ENCODE assay signal across 10 mouse cellular contexts in the genomic region with DNA sequence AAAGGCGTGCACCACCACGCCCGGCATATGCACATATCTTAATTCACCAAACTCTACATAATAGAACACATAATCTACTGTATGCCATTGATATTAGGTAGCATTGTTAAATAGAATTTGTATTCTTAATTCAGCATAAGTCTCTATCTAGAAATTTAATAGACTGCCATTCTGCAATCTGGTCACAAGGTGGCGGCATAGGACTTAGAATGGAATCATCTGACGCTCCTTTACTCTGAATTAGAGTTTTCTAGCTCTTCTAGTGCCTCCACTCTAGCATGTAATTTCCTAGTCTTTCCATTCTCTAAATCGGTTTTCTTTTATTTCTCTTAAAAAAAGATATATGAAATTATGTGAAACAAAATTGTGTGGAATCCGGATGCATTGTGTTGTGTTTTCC. TPM values are rescaled to one million over a fixed set of nuclear protein-coding genes. Genes with fewer than 3 reads are reported as not detected.
DNase-seq lines count a peak whose midpoint lies in the region; ATAC-seq and TF ChIP-seq lines count a peak whose summit lies in the region.
"Had no signal": no experiment of that assay in that cellular context is flagged by ENCODE, and none has a peak within 500 bp of the region (broad histone marks: within the 10 kb centered on the region; RNA-seq: fewer than 3 reads in every experiment).

No protein-coding gene starts in this region.

- H3K4me2 ChIP-seq in hindbrain, embryonic 12.5 days (replicated peaks): no peak overlapping the region
- H3K4me2 ChIP-seq: embryonic facial prominence, embryonic 15.5 days had no signal

- H3K4me1 ChIP-seq in hindbrain, embryonic 10.5 days (replicated peaks): no peaks in the 10 kb centered on the region
- H3K4me1 ChIP-seq in hindbrain, embryonic 12.5 days: no peaks in the 10 kb centered on the region
- no peaks in the 10 kb centered on the region for H3K4me1 ChIP-seq in cortical plate, adult 2 months (ENCODE audit: control insufficient read depth, insufficient read depth, low read length)
- H3K4me1 ChIP-seq: embryonic facial prominence, embryonic 15.5 days had no signal

- H3K9ac ChIP-seq in hindbrain, embryonic 12.5 days: no peak overlapping the region
- H3K9ac ChIP-seq: embryonic facial prominence, embryonic 15.5 days had no signal

- H3K4me3 ChIP-seq in hindbrain, embryonic 10.5 days: no peak overlapping the region
- no peak overlapping the region for H3K4me3 ChIP-seq in hindbrain, embryonic 12.5 days
- no peak overlapping the region for H3K4me3 ChIP-seq in cortical plate, adult 2 months (ENCODE audit: insufficient read depth, low read length)
- H3K4me3 ChIP-seq: embryonic facial prominence, embryonic 15.5 days had no signal

- no peaks in the 10 kb centered on the region for H3K36me3 ChIP-seq in hindbrain, embryonic 10.5 days
- no peaks in the 10 kb centered on the region for H3K36me3 ChIP-seq in hindbrain, embryonic 12.5 days
- H3K36me3 ChIP-seq: embryonic facial prominence, embryonic 15.5 days had no signal

- no peak overlapping the region for H3K27ac ChIP-seq in hindbrain, embryonic 10.5 days
- H3K27ac ChIP-seq in hindbrain, embryonic 12.5 days: no peak overlapping the region
- no peak overlapping the region for H3K27ac ChIP-seq in cortical plate, adult 2 months (ENCODE audit: insufficient read depth, low read length)
- H3K27ac ChIP-seq: embryonic facial prominence, embryonic 15.5 days; macrophage had no signal

- ATAC-seq in hindbrain, embryonic 12.5 days (ENCODE audit: low FRiP score): no peak

- peak; percentile 45 for DNase-seq in hindbrain, embryonic 10.5 days (ENCODE audit: low spot score)
- DNase-seq in A20 (ENCODE audit: low read depth, low spot score) (peak; percentile 72), NIH3T3 (ENCODE audit: low read depth) (peak; percentile 87)
- peak; percentile 37 to 44 for DNase-seq in kidney, postnatal 4 days
- DNase-seq in neural tube, embryonic 10.5 days (ENCODE audit: extremely low spot score, low spot score): peak; percentile 41
- DNase-seq in urinary bladder, postnatal 4 days (ENCODE audit: low spot score in 2 of 2): no peak

- no peak for TF ChIP-seq POLR2A in cortical plate, adult 2 months (IDR thresholded peaks at IDR 0.05; ENCODE audit: extremely low read depth, insufficient read depth, low read length)

- 1% methylated on average over 7 of the region's 7 CpGs for WGBS in hindbrain, embryonic 10.5 days
- under 1% methylated on average over 7 of the region's 7 CpGs for WGBS in hindbrain, embryonic 12.5 days

- peaks cover 5% of the 10 kb centered on the region; the same call in 1 of the 2 replicates for H3K27me3 ChIP-seq in hindbrain, embryonic 10.5 days (ENCODE audit: insufficient read depth, poor library complexity, severe bottlenecking)
- peaks cover 5% of the 10 kb centered on the region; the same call in 1 of the 2 replicates for H3K27me3 ChIP-seq in hindbrain, embryonic 12.5 days

- H3K9me3 ChIP-seq in hindbrain, embryonic 10.5 days: no peaks in the 10 kb centered on the region
- H3K9me3 ChIP-seq in hindbrain, embryonic 12.5 days (replicated peaks): no peaks in the 10 kb centered on the region
- H3K9me3 ChIP-seq: embryonic facial prominence, embryonic 15.5 days had no signal

- TF ChIP-seq CTCF in cortical plate, adult 2 months (IDR thresholded peaks at IDR 0.05; ENCODE audit: extremely low read depth, insufficient read depth, low read length): peak; percentile 69

RNA-seq across cellular contexts. Expression of a gene that starts 22.1 kb away (rescaled TPM):
- 76.3 and 88.4 TPM in 2 replicates for polyA plus RNA-seq in hindbrain, embryonic 10.5 days (2016; fragmentation: Nextera tagmentation; extraction: Ambion mirVana)
- polyA plus RNA-seq in hindbrain, embryonic 12.5 days (2016; fragmentation: Nextera tagmentation; extraction: Ambion mirVana): 107 and 108 TPM in 2 replicates
- polyA plus RNA-seq in cortical plate, adult 2 months (2012; rRNA removed): 475 and 506 TPM in 2 replicates

RNA-seq across cellular contexts. Expression of a gene that starts 23.4 kb away (rescaled TPM):
- 221 and 249 TPM in 2 replicates for polyA plus RNA-seq in hindbrain, embryonic 10.5 days (2016; fragmentation: Nextera tagmentation; extraction: Ambion mirVana)
- polyA plus RNA-seq in hindbrain, embryonic 12.5 days (2016; fragmentation: Nextera tagmentation; extraction: Ambion mirVana): 194 and 214 TPM in 2 replicates
- polyA plus RNA-seq in cortical plate, adult 2 months (2012; rRNA removed): 47.8 and 50.0 TPM in 2 replicates

RNA-seq across cellular contexts. Expression of a gene that starts 27.6 kb away (rescaled TPM):
- 147 and 169 TPM in 2 replicates for polyA plus RNA-seq in hindbrain, embryonic 10.5 days (2016; fragmentation: Nextera tagmentation; extraction: Ambion mirVana)
- polyA plus RNA-seq in hindbrain, embryonic 12.5 days (2016; fragmentation: Nextera tagmentation; extraction: Ambion mirVana): 155 and 161 TPM in 2 replicates
- polyA plus RNA-seq in cortical plate, adult 2 months (2012; rRNA removed): 115 and 126 TPM in 2 replicates

RNA-seq across cellular contexts. Expression of a gene that starts 35.6 kb away (rescaled TPM):
- polyA plus RNA-seq in hindbrain, embryonic 10.5 days (2016; fragmentation: Nextera tagmentation; extraction: Ambion mirVana): 35.2 and 56.1 TPM in 2 replicates
- 22.0 and 26.4 TPM in 2 replicates for polyA plus RNA-seq in hindbrain, embryonic 12.5 days (2016; fragmentation: Nextera tagmentation; extraction: Ambion mirVana)
- 0.45 and 0.96 TPM in 2 replicates for polyA plus RNA-seq in cortical plate, adult 2 months (2012; rRNA removed)

RNA-seq across cellular contexts. Expression of a gene that starts 44.4 kb away (rescaled TPM):
- polyA plus RNA-seq in hindbrain, embryonic 10.5 days (2016; fragmentation: Nextera tagmentation; extraction: Ambion mirVana): 3.3 and 6.8 TPM in 2 replicates
- 18.0 and 19.6 TPM in 2 replicates for polyA plus RNA-seq in hindbrain, embryonic 12.5 days (2016; fragmentation: Nextera tagmentation; extraction: Ambion mirVana)
- 69.2 and 75.1 TPM in 2 replicates for polyA plus RNA-seq in cortical plate, adult 2 months (2012; rRNA removed)

Comparison
In these comparisons a context has a peak if more than half of its experiments do, and no peak if none do; other contexts are left out.
1. DNase-seq: peak in hindbrain, embryonic 10.5 days (single experiment), A20 (single experiment), NIH3T3 (single experiment), kidney, postnatal 4 days (2 of 2) and neural tube, embryonic 10.5 days (single experiment); none in urinary bladder, postnatal 4 days (0 of 2).